Mouse (Mus musculus): ENCODE measurements at regions not wholly inside any gene's neighbourhood (a gene's known extent, or its start where the extent isn't known, plus 50 kb on each side); places are given as distances from the start of the nearest gene placed in this dataset.
A peak's percentile ranks its signal among the peaks of the same experiment; 100 is the strongest.
"Not testable (repeated sequence)": the region's sequence is repeated elsewhere in the genome, so short reads cannot be mapped to it uniquely, and the experiment has no call there.

DNA sequence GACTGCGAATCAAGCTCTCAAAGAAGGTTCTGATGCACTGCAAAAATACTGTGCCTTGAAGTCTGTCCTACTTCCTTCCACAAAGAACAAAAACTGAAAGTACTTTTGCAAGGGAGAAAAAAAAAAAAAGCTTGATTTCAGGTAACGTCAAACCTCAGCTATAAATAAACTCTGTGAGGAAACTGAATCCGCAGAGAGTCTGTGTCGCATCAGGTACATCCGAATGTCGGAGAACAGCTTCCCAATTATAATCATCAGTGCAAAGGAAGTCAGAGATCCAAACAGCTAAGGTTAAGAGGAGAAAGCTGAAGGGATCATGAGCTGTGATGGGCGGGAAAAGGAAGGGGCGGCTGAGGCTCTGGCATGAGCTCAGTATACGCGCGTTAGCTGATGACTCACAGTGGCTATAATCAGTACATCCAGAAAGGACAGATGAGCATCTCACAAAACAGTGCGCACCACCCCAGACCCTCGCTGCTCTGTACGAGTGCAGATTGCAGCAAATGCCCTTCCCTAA, 195.1 kb upstream of the Ift57 start:
- peak; percentile 19 for DNase-seq
- Histone ChIP-seq H3K4me1 (ENCODE audit: insufficient read depth) (no peaks in the 10 kb centered on the region), H3K4me2 (ENCODE audit: low read depth) (no peak overlapping the region), H3K27ac (ENCODE audit: low read depth, low read length) (no peak overlapping the region), H3K9ac (no peak overlapping the region), H3K4me3 (ENCODE audit: low read depth, low read length) (no peak overlapping the region), H3K36me3 (ENCODE audit: insufficient read depth) (no peaks in the 10 kb centered on the region), H3K27me3 (ENCODE audit: insufficient read depth, low read length) (no peaks in the 10 kb centered on the region), H3K9me3 (ENCODE audit: low read length) (no peaks in the 10 kb centered on the region)
- whole genome bisulfite sequencing = 77% methylated on average over 14 of the region's 14 CpGs
- TF ChIP-seq CTCF (IDR thresholded peaks at IDR 0.05; ENCODE audit: low read depth) = no peak
- peak; percentile 63 for ATAC-seq

DNA sequence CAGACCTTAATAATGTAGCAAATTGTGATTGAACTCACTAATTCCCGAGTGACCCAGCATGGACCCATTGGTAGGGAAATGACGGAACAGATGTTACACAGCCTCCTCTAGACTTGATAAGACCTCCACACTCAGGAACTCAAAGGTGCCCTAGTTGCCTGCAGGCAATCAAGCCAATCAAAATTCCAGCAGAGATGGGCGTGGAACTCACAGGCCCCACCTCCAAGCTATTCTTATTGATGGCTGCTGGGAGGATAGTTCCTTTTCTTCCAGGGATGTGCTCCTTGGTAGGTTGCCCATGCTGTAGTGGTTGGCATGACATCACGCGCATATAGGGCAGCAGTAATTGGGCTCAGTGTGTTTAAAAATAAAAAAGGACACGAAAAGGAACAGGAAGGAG, 194.4 kb upstream of the Ift57 start:
- 86% methylated on average over 6 of the region's 6 CpGs for WGBS
- H3K36me3 ChIP-seq (ENCODE audit: insufficient read depth) = no peaks in the 10 kb centered on the region
- H3K4me2 ChIP-seq (ENCODE audit: low read depth) = no peak overlapping the region
- H3K4me1 ChIP-seq (ENCODE audit: insufficient read depth) = no peaks in the 10 kb centered on the region
- no peak overlapping the region for H3K9ac ChIP-seq
- DNase-seq = no peak
- no peaks in the 10 kb centered on the region for H3K27me3 ChIP-seq (ENCODE audit: insufficient read depth, low read length)
- H3K27ac ChIP-seq (ENCODE audit: low read depth, low read length) = no peak overlapping the region
- no peak for TF ChIP-seq CTCF (IDR thresholded peaks at IDR 0.05; ENCODE audit: low read depth)
- no peaks in the 10 kb centered on the region for H3K9me3 ChIP-seq (ENCODE audit: low read length)
- no peak overlapping the region for H3K4me3 ChIP-seq (ENCODE audit: low read depth, low read length)
- ATAC-seq = no peak

DNA sequence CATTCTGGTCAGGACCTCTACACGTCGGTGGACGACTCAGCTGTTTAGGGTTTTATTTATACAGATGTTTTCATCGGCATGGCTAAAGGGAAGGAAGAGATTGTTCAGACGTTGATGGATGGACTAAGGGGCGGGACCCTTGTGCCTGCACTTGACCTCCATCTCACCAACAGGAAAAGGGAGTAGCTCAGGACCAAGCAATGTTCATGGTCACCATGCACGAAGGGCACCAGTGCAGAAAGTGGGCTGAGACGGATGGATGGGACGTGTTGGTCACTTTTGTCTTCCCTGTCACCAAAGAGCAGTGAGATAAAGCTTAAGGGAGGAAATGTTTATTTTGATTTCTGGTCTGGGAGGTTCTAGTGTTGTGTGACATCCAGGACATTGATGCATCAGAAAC, 193.8 kb upstream of the Ift57 start:
- ATAC-seq = no peak
- no peak overlapping the region for H3K4me2 ChIP-seq (ENCODE audit: low read depth)
- H3K4me1 ChIP-seq (ENCODE audit: insufficient read depth) = no peaks in the 10 kb centered on the region
- no peak overlapping the region for H3K9ac ChIP-seq
- H3K27me3 ChIP-seq (ENCODE audit: insufficient read depth, low read length) = no peaks in the 10 kb centered on the region
- H3K4me3 ChIP-seq (ENCODE audit: low read depth, low read length) = no peak overlapping the region
- DNase-seq = no peak
- no peak for TF ChIP-seq CTCF (IDR thresholded peaks at IDR 0.05; ENCODE audit: low read depth)
- no peak overlapping the region for H3K27ac ChIP-seq (ENCODE audit: low read depth, low read length)
- no peaks in the 10 kb centered on the region for H3K36me3 ChIP-seq (ENCODE audit: insufficient read depth)
- WGBS = 93% methylated on average over 9 of the region's 9 CpGs
- no peaks in the 10 kb centered on the region for H3K9me3 ChIP-seq (ENCODE audit: low read length)

DNA sequence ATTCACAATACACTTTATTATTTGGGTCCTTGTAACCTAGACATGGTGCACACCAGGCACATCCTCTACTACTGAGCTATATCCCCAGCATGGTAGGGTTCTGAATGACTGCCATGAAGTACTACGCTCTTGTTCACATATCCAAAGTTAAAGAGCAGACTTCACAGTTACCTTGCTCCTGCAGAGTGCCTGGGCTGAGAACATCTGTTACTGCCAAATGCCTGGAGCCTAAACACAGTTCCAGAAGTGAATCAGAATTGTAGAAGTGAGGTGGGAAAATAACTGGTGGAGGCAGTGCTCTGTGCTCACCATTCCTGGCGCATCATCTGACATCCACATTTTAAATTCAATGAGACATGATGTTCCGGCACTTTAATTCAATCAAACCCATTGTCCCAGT, 180.2 kb upstream of the Ift57 start:
- H3K36me3 ChIP-seq (ENCODE audit: insufficient read depth) = no peaks in the 10 kb centered on the region
- H3K4me2 ChIP-seq (ENCODE audit: low read depth) = no peak overlapping the region
- no peak overlapping the region for H3K9ac ChIP-seq
- no peak overlapping the region for H3K4me3 ChIP-seq (ENCODE audit: low read depth, low read length)
- no peak overlapping the region for H3K27ac ChIP-seq (ENCODE audit: low read depth, low read length)
- no peak for ATAC-seq
- no peaks in the 10 kb centered on the region for H3K9me3 ChIP-seq (ENCODE audit: low read length)
- no peaks in the 10 kb centered on the region for H3K4me1 ChIP-seq (ENCODE audit: insufficient read depth)
- DNase-seq = no peak
- no peak for TF ChIP-seq CTCF (IDR thresholded peaks at IDR 0.05; ENCODE audit: low read depth)
- WGBS = 94% methylated on average over 3 of the region's 3 CpGs
- H3K27me3 ChIP-seq (ENCODE audit: insufficient read depth, low read length) = no peaks in the 10 kb centered on the region

DNA sequence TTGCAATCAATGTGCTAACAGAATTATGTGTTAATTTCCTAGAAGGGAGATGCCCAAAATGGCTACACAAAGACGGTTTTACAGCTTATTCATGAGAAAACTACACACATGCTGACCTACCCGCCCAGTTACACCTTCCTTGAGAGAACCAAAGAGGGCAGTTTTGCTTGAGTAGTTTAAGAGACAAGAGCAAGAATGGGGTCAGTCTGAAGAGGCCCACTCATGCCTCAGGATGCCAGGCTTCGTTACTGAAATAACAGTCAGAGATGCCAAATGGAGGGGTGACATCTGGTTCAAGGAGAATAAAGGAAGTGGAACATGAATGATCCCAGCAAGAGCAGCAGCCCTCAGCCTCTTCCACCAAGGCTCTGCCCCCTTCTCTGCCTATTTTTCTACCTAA, 178.6 kb upstream of the Ift57 start:
- no peak overlapping the region for H3K4me2 ChIP-seq (ENCODE audit: low read depth)
- DNase-seq (no peak), ATAC-seq (no peak)
- H3K36me3 ChIP-seq (ENCODE audit: insufficient read depth) = no peaks in the 10 kb centered on the region
- WGBS = 59% methylated on average over 3 of the region's 3 CpGs
- H3K9ac ChIP-seq = no peak overlapping the region
- no peaks in the 10 kb centered on the region for H3K4me1 ChIP-seq (ENCODE audit: insufficient read depth)
- no peak overlapping the region for H3K4me3 ChIP-seq (ENCODE audit: low read depth, low read length)
- H3K27ac ChIP-seq (ENCODE audit: low read depth, low read length) = no peak overlapping the region
- H3K9me3 ChIP-seq (ENCODE audit: low read length) = no peaks in the 10 kb centered on the region
- no peaks in the 10 kb centered on the region for H3K27me3 ChIP-seq (ENCODE audit: insufficient read depth, low read length)
- no peak for TF ChIP-seq CTCF (IDR thresholded peaks at IDR 0.05; ENCODE audit: low read depth)

DNA sequence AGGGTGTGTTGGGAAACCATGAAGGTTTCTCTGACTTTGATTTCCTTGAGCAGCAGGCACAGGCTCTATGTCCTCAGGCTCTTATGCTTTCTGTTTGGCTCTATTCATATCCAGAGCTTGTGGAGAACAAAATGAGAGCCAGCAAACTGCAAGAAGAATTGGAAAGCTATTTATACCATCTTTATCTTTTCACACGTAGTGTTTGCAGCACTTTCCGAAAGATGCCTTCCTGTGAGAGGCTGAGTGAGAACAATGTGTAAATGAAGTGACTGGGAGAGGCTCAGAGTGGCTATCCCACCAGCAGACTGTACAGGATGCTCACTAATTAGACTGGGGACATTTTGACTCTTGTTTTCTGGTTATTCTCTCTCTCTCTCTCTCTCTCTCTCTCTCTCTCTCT, 177.3 kb upstream of the Ift57 start:
- DNase-seq = peak; percentile 18
- Histone ChIP-seq H3K9ac (no peak overlapping the region), H3K4me1 (ENCODE audit: insufficient read depth) (no peaks in the 10 kb centered on the region), H3K9me3 (ENCODE audit: low read length) (no peaks in the 10 kb centered on the region), H3K4me2 (ENCODE audit: low read depth) (no peak overlapping the region), H3K36me3 (ENCODE audit: insufficient read depth) (no peaks in the 10 kb centered on the region), H3K27me3 (ENCODE audit: insufficient read depth, low read length) (no peaks in the 10 kb centered on the region), H3K27ac (ENCODE audit: low read depth, low read length) (no peak overlapping the region), H3K4me3 (ENCODE audit: low read depth, low read length) (no peak overlapping the region)
- peak; percentile 69 for ATAC-seq
- no peak for TF ChIP-seq CTCF (IDR thresholded peaks at IDR 0.05; ENCODE audit: low read depth)
- WGBS = 42% methylated on average over 2 of the region's 2 CpGs

DNA sequence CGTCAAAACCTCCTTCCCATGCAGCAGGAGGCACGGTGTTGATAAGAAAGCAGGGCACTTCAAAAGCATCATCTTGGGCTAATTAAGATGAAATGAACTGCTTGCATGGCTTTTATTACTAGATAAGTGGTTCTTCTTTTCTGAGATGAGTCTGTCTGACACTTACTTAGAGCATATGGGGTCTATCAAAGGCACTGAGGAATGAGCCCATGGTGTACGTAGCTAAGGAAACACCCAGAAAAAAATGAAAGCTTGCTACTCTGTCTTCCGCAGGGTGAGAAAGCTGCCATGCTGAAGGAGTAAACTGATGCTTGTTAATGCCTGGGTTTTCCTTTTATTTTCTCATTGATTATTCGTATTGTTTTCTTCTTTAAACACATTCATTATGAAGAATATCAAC, 176.5 kb upstream of the Ift57 start:
- DNase-seq (peak; percentile 18), ATAC-seq (peak; percentile 78)
- Histone ChIP-seq H3K27me3 (ENCODE audit: insufficient read depth, low read length) (no peaks in the 10 kb centered on the region), H3K27ac (ENCODE audit: low read depth, low read length) (no peak overlapping the region), H3K9me3 (ENCODE audit: low read length) (no peaks in the 10 kb centered on the region), H3K9ac (no peak overlapping the region), H3K4me3 (ENCODE audit: low read depth, low read length) (no peak overlapping the region), H3K36me3 (ENCODE audit: insufficient read depth) (no peaks in the 10 kb centered on the region), H3K4me2 (ENCODE audit: low read depth) (no peak overlapping the region), H3K4me1 (ENCODE audit: insufficient read depth) (no peaks in the 10 kb centered on the region)
- 52% methylated on average over 5 of the region's 5 CpGs for WGBS
- TF ChIP-seq CTCF (IDR thresholded peaks at IDR 0.05; ENCODE audit: low read depth) = no peak

DNA sequence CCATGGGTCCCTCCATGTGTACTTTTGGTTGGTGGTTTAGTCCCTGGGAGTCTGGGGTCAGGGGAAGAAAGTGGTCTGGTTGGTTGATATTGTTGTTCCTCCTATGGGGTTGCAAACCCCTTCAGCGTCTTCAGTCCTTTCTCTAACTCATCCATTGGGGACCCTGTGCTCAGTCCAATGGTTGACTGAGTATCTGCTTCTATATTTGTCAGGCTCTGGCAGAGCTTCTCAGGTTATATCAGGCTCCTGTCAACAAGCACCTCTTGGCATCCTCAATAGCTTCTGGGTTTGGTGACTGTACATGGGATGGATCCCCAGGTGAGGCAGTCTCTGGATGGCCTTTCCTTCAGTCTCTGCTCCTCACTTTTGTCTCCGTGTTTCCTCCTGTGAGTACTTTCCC, 170.4 kb upstream of the Ift57 start:
- not testable (repeated sequence) for DNase-seq; H3K4me2 ChIP-seq (ENCODE audit: low read depth); H3K9ac ChIP-seq; ATAC-seq; H3K36me3 ChIP-seq (ENCODE audit: insufficient read depth); H3K9me3 ChIP-seq (ENCODE audit: low read length); H3K4me1 ChIP-seq (ENCODE audit: insufficient read depth); H3K27ac ChIP-seq (ENCODE audit: low read depth, low read length); H3K4me3 ChIP-seq (ENCODE audit: low read depth, low read length); H3K27me3 ChIP-seq (ENCODE audit: insufficient read depth, low read length)
- 84% methylated on average over 2 of the region's 2 CpGs for WGBS

Measured in forebrain, postnatal 0 days (tissue).